Mouse (Mus musculus) liver, embryonic 16.5 days (tissue): Measurements from ENCODE around the gene Gdf11. TPM values are rescaled to one million over a fixed set of nuclear protein-coding genes. Genes with fewer than 3 reads are reported as not detected.
A peak's percentile ranks its signal among the peaks of the same experiment; 100 is the strongest.

ENCODE experiments used
- ATAC-seq: fragments of 200-750 bp; cut with Nextera tagmentation; 2 replicates; pipeline ENCODE4 v1.8.0; 2017; ENCODE audit warnings: low read depth, mild to moderate bottlenecking, moderate number of reproducible peaks, moderate library complexity
- H3K27ac ChIP-seq: fragments of 300-500 bp; sonication (generic); 2 replicates; pipeline ENCODE4 v1.5.1; 2014; ENCODE audit warnings: mild to moderate bottlenecking, low read length
- H3K27me3 ChIP-seq: fragments of 300-500 bp; sonication (generic); 2 replicates; pipeline ENCODE4 v1.6.1; 2014; ENCODE audit warnings: low read depth, low read length, mixed read lengths; ENCODE audit not compliant: control insufficient read depth, insufficient read depth
- H3K36me3 ChIP-seq: fragments of 300-500 bp; sonication (generic); 2 replicates; pipeline ENCODE4 v1.6.1; 2014; ENCODE audit warnings: mild to moderate bottlenecking; ENCODE audit not compliant: control insufficient read depth, insufficient read depth
- H3K4me1 ChIP-seq: fragments of 300-500 bp; sonication (generic); 2 replicates; pipeline ENCODE4 v1.6.1; 2014; ENCODE audit warnings: low read depth, low read length, mixed read lengths; ENCODE audit not compliant: control insufficient read depth
- H3K4me2 ChIP-seq: fragments of 300-500 bp; sonication (generic); 2 replicates; pipeline ENCODE4 v1.6.1; 2014; ENCODE audit warnings: low read depth, low read length, mixed read lengths
- H3K4me3 ChIP-seq: fragments of 300-500 bp; sonication (generic); 2 replicates; pipeline ENCODE4 v1.5.1; 2014; ENCODE audit warnings: low read depth, mild to moderate bottlenecking, low read length
- H3K9ac ChIP-seq: fragments of 300-500 bp; sonication (generic); 2 replicates; pipeline ENCODE4 v1.6.1; 2014; ENCODE audit warnings: low read depth, low read length
- H3K9me3 ChIP-seq: fragments of 300-500 bp; sonication (generic); replicated peaks from 2 replicates; pipeline ENCODE4 v1.6.1; 2016; ENCODE audit warnings: low read length; ENCODE audit not compliant: control insufficient read depth
- WGBS: fragments of 180-500 bp; shearing (Covaris S2); extraction: QIAGEN DNeasy Blood & Tissue Kit; methylation state at CpG from one replicate; pipeline ENCODE4 v1.1.7; 2014; ENCODE audit not compliant: insufficient replicate concordance; 5-methylcytosine and 5-hydroxymethylcytosine counted together
- polyA plus RNA-seq: library from polyadenylated mRNA; unstranded; fragments of >200 nt; fragmentation: Nextera tagmentation; extraction: Ambion mirVana; gene quantifications from 2 replicates; pipeline ENCODE4 v1.2.1, GENCODE M21; 2015

Gdf11 gene
- polyA plus RNA-seq, 1 experiment from 2014 or later: 0.22 TPM

DNA sequence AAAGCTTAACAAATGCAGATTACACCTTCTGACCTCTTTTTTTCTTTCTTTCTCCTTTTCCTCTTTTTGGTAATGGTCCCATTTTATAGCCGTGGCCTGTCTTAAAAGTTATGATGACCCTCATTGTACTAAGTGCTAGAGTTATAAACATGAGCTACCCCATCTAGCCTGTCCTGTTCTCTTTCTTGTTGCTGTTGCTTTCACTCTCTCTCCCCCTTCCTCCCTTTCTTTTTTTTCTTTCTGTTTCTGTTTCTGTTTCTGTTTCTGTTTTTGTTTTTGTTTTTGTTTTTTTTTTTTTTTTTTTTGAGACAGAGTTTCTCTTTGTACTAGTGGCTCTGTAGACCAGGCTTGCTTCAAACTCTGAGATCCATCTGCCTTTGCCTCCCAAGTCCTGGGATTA is 25.0 kb downstream of the Gdf11 start:
- Histone ChIP-seq H3K9ac (no peak overlapping the region), H3K4me1 (no peaks in the 10 kb centered on the region), H3K36me3 (no peaks in the 10 kb centered on the region; the same call in none of the 2 replicates), H3K4me2 (no peak overlapping the region), H3K27ac (no peak overlapping the region), H3K27me3 (no peaks in the 10 kb centered on the region), H3K9me3 (no peaks in the 10 kb centered on the region), H3K4me3 (no peak overlapping the region)
- ATAC-seq: no peak
- 71% methylated on average over 1 of the region's 1 CpGs for WGBS

GRCm38 (mm10) chr10:128866042-128866441 is 25.5 kb downstream of the Gdf11 start:
- H3K4me1 ChIP-seq: no peaks in the 10 kb centered on the region
- H3K36me3 ChIP-seq: no peaks in the 10 kb centered on the region; the same call in none of the 2 replicates
- no peak overlapping the region for H3K27ac ChIP-seq
- H3K4me2 ChIP-seq: no peak overlapping the region
- H3K4me3 ChIP-seq: no peak overlapping the region
- H3K9ac ChIP-seq: no peak overlapping the region
- no peak for ATAC-seq
- 64% methylated on average over 3 of the region's 3 CpGs for WGBS
- H3K27me3 ChIP-seq: no peaks in the 10 kb centered on the region
- H3K9me3 ChIP-seq: no peaks in the 10 kb centered on the region

- Histone ChIP-seq H3K36me3 (peaks cover 7% of the 10 kb centered on the region), H3K4me2 (no peak overlapping the region), H3K4me1 (no peaks in the 10 kb centered on the region), H3K27me3 (no peaks in the 10 kb centered on the region), H3K4me3 (no peak overlapping the region), H3K9ac (no peak overlapping the region), H3K27ac (no peak overlapping the region), H3K9me3 (no peaks in the 10 kb centered on the region)
- ATAC-seq: no peak
Measured at GRCm38 (mm10) chr10:128861176-128861575, 30.3 kb downstream of the Gdf11 start.

DNA sequence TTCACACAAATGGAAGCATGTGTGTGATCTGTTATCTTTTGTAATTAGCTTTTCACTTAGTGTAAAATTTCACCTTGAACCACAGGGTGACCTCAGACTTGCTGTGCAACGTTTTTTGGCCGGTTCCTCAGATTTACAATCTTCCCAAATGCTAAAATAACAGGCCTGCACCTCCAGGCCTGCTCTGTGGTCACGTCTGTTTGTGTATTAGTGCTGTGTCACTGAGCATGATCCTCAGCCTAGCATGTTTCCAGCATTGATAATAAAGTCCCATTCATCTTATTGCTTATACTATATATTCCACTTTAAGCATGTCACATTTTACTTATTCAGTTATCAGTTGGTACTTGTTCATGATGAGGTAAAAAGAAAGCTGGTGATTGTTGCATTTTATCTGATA is 41.2 kb downstream of the Gdf11 start:
- Histone ChIP-seq H3K27ac (no peak overlapping the region), H3K9ac (no peak overlapping the region), H3K9me3 (no peaks in the 10 kb centered on the region), H3K4me1 (no peaks in the 10 kb centered on the region), H3K4me3 (no peak overlapping the region), H3K4me2 (no peak overlapping the region), H3K36me3 (peaks cover 12% of the 10 kb centered on the region; the same call in 1 of the 2 replicates), H3K27me3 (no peaks in the 10 kb centered on the region)
- ATAC-seq: no peak
- WGBS: 37% methylated on average over 3 of the region's 3 CpGs

GRCm38 (mm10) chr10:128848426-128848825 is 43.1 kb downstream of the Gdf11 start:
- Histone ChIP-seq H3K9me3 (no peaks in the 10 kb centered on the region), H3K4me2 (no peak overlapping the region), H3K4me1 (no peaks in the 10 kb centered on the region), H3K27me3 (no peaks in the 10 kb centered on the region), H3K9ac (no peak overlapping the region), H3K36me3 (peaks cover 9% of the 10 kb centered on the region), H3K4me3 (no peak overlapping the region), H3K27ac (no peak overlapping the region)
- 59% methylated on average over 2 of the region's 2 CpGs for WGBS
- ATAC-seq: no peak

DNA sequence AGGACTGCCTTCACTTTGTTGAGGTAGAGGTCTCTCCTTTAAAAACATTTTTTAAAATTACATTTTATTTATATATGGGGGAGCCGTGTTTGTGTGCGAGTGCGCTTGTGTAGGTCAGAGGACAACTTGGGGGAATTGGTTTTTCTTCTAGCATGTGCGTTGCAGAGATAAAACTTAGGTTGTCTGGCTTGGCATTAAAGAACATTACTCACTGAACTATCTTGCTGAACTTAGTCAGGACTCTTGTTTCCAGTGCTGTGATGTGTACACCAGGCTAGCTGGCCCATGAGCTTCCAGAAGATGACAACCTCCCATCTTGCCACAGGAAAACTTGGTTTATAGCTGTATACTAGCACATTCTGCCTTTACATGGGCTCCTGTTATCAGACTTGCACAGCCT is 44.9 kb downstream of the Gdf11 start:
- H3K4me2 ChIP-seq: no peak overlapping the region
- no peaks in the 10 kb centered on the region for H3K4me1 ChIP-seq
- H3K27ac ChIP-seq: no peak overlapping the region
- 70% methylated on average over 4 of the region's 4 CpGs for WGBS
- no peak for ATAC-seq
- no peak overlapping the region for H3K9ac ChIP-seq
- peaks cover 21% of the 10 kb centered on the region for H3K36me3 ChIP-seq
- H3K4me3 ChIP-seq: no peak overlapping the region
- H3K9me3 ChIP-seq: no peaks in the 10 kb centered on the region
- no peaks in the 10 kb centered on the region for H3K27me3 ChIP-seq

- 84% methylated on average over 2 of the region's 2 CpGs for WGBS
- H3K36me3 ChIP-seq: peaks cover 21% of the 10 kb centered on the region
- H3K9me3 ChIP-seq: no peaks in the 10 kb centered on the region
- ATAC-seq: no peak
- H3K4me1 ChIP-seq: peaks cover 2% of the 10 kb centered on the region; the same call in 1 of the 2 replicates
- H3K27ac ChIP-seq: no peak overlapping the region
- H3K27me3 ChIP-seq: no peaks in the 10 kb centered on the region
- H3K4me2 ChIP-seq: no peak overlapping the region
- H3K4me3 ChIP-seq: no peak overlapping the region
- H3K9ac ChIP-seq: no peak overlapping the region
Measured at GRCm38 (mm10) chr10:128845516-128845915, 46.0 kb downstream of the Gdf11 start.

DNA sequence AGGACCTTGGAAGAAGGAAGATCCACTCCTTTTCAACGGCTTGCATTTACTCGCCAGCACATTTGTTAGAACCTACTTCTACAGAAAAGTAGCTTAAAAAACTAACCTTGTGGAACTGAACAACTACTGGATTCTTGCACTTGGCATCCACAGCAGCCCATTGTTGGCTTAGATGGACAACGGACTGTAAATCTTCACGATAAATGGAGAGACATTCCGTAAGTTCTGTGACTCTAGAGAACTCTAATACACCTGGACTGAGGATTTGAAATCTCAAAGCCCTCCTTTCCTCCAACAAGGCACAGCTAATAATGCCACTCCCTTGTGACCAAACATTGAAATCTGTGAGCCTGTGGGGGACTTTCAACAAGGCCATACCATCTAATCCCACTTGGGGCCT is 48.3 kb downstream of the Gdf11 start:
- Histone ChIP-seq H3K9me3 (no peaks in the 10 kb centered on the region), H3K27ac (no peak overlapping the region), H3K36me3 (peaks cover 21% of the 10 kb centered on the region), H3K4me1 (peaks cover 18% of the 10 kb centered on the region), H3K27me3 (no peaks in the 10 kb centered on the region), H3K4me3 (no peak overlapping the region), H3K9ac (no peak overlapping the region), H3K4me2 (no peak overlapping the region)
- 89% methylated on average over 5 of the region's 5 CpGs for WGBS
- no peak for ATAC-seq

GRCm38 (mm10) chr10:128840612-128841011 is 50.9 kb downstream of the Gdf11 start:
- H3K4me2 ChIP-seq: 0 out of 2 replicates have a peak overlapping the region, but pooled peaks have one; percentile 17
- peaks cover 24% of the 10 kb centered on the region for H3K36me3 ChIP-seq
- H3K9ac ChIP-seq: no peak overlapping the region
- peaks cover 18% of the 10 kb centered on the region for H3K4me1 ChIP-seq
- 0 out of 2 replicates have a peak, but pooled peaks have one; percentile 35 for ATAC-seq
- H3K4me3 ChIP-seq: no peak overlapping the region
- no peak overlapping the region for H3K27ac ChIP-seq
- H3K27me3 ChIP-seq: no peaks in the 10 kb centered on the region
- H3K9me3 ChIP-seq: no peaks in the 10 kb centered on the region

GRCm38 (mm10) chr10:128839434-128839833 is 52.1 kb downstream of the Gdf11 start:
- peak; percentile 60; the same call in 1 of the 2 replicates for ATAC-seq
- Histone ChIP-seq H3K4me2 (no peak overlapping the region; the same call in 1 of the 2 replicates), H3K27me3 (no peaks in the 10 kb centered on the region), H3K36me3 (peaks cover 27% of the 10 kb centered on the region), H3K4me3 (no peak overlapping the region), H3K4me1 (peaks cover 18% of the 10 kb centered on the region), H3K9ac (no peak overlapping the region), H3K9me3 (no peaks in the 10 kb centered on the region), H3K27ac (no peak overlapping the region)
